Mouse (Mus musculus): Measurements from ENCODE around the gene Mak. TPM values are rescaled to one million over a fixed set of nuclear protein-coding genes. Genes with fewer than 3 reads are reported as not detected.
A peak's percentile ranks its signal among the peaks of the same experiment; 100 is the strongest.

Mak gene
- total and polyA plus RNA-seq, 2 experiments from 2014 or later: 1.9 to 2.3 TPM

DNA sequence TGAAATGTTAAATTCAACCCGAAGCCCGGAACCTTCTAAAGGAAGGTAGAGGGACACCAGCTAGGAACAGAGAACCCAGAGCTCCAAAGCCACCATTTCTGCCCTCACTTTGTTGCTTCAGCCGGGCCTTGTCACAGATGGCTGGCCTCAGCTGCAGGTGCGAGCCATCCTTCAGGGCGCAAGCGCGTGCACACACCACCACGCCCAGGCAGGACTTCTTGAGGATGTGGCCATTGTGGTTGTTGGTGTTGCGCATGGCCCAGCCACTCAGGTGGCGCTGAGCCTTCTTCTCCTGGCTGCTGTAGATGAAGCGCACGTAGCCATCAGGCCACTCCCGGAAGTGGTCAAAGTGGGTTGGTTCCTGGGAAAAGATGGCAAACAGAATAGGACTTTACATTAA, 26.0 kb upstream of the Mak start:
- no peak for DNase-seq
- no peak for TF ChIP-seq CTCF (IDR thresholded peaks at IDR 0.05; ENCODE audit: low read depth)
- Histone ChIP-seq H3K27ac (ENCODE audit: low read depth, low read length) (no peak overlapping the region), H3K9ac (no peak overlapping the region), H3K9me3 (ENCODE audit: low read length) (no peaks in the 10 kb centered on the region), H3K36me3 (ENCODE audit: insufficient read depth) (no peaks in the 10 kb centered on the region), H3K4me3 (ENCODE audit: low read depth, low read length) (no peak overlapping the region), H3K4me2 (ENCODE audit: low read depth) (no peak overlapping the region), H3K4me1 (ENCODE audit: insufficient read depth) (no peaks in the 10 kb centered on the region), H3K27me3 (ENCODE audit: insufficient read depth, low read length) (no peaks in the 10 kb centered on the region)
- 95% methylated on average over 13 of the region's 13 CpGs for WGBS
- no peak for ATAC-seq

DNA sequence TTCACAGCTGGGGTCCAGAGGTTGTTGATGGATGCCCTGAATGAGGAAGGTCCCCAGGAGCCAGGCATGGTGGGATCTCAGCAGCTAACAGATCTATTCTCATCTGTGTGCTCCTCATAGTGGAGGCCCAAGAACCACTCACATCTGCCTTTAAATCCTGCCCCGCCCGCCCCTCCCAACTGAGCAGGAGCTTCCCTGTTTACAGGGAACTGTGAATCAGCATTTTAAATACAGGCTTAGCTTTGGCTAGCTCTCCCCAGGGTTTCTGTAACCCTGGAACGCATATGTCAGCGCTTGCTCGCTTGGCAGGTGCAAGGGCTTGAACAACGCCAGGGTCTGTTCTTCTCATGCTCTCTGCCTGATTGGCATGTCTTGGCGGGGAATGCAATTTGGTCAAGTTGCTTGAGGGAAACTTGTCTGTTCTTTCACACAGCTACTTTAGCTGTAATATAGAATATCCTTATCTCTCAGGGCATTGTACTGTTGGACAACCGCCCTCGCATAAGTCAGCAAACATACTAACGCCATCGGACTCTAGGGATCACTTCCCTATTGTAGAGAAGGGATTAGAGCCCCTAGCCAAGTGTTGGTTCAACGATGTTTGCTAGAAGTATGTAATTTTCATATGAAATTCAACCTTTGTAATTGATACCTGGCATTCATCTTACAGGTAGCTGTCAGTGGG, 24.5 kb upstream of the Mak start:
- H3K4me1 ChIP-seq (ENCODE audit: insufficient read depth): no peaks in the 10 kb centered on the region
- no peaks in the 10 kb centered on the region for H3K9me3 ChIP-seq (ENCODE audit: low read length)
- 64% methylated on average over 12 of the region's 12 CpGs for WGBS
- no peak overlapping the region for H3K27ac ChIP-seq (ENCODE audit: low read depth, low read length)
- TF ChIP-seq CTCF (IDR thresholded peaks at IDR 0.05; ENCODE audit: low read depth): no peak
- ATAC-seq (no peak), DNase-seq (no peak)
- no peak overlapping the region for H3K9ac ChIP-seq
- H3K4me2 ChIP-seq (ENCODE audit: low read depth): no peak overlapping the region
- H3K27me3 ChIP-seq (ENCODE audit: insufficient read depth, low read length): no peaks in the 10 kb centered on the region
- H3K4me3 ChIP-seq (ENCODE audit: low read depth, low read length): no peak overlapping the region
- no peaks in the 10 kb centered on the region for H3K36me3 ChIP-seq (ENCODE audit: insufficient read depth)

- TF ChIP-seq CTCF (IDR thresholded peaks at IDR 0.05; ENCODE audit: low read depth): no peak
- Histone ChIP-seq H3K9ac (no peak overlapping the region), H3K9me3 (ENCODE audit: low read length) (no peaks in the 10 kb centered on the region), H3K4me1 (ENCODE audit: insufficient read depth) (no peaks in the 10 kb centered on the region), H3K27me3 (ENCODE audit: insufficient read depth, low read length) (no peaks in the 10 kb centered on the region), H3K4me3 (ENCODE audit: low read depth, low read length) (no peak overlapping the region), H3K36me3 (ENCODE audit: insufficient read depth) (no peaks in the 10 kb centered on the region), H3K4me2 (ENCODE audit: low read depth) (no peak overlapping the region), H3K27ac (ENCODE audit: low read depth, low read length) (no peak overlapping the region)
- DNase-seq (no peak), ATAC-seq (no peak)
- 96% methylated on average over 2 of the region's 2 CpGs for WGBS
Observed at GRCm38 (mm10) chr13:41100031-41100430, 20.5 kb upstream of the Mak start.

- no peak overlapping the region for H3K9ac ChIP-seq
- DNase-seq (no peak), ATAC-seq (no peak)
- H3K4me3 ChIP-seq (ENCODE audit: low read depth, low read length): no peak overlapping the region
- 88% methylated on average over 15 of the region's 15 CpGs for WGBS
- H3K4me2 ChIP-seq (ENCODE audit: low read depth): no peak overlapping the region
- no peak for TF ChIP-seq CTCF (IDR thresholded peaks at IDR 0.05; ENCODE audit: low read depth)
- no peaks in the 10 kb centered on the region for H3K9me3 ChIP-seq (ENCODE audit: low read length)
- no peaks in the 10 kb centered on the region for H3K36me3 ChIP-seq (ENCODE audit: insufficient read depth)
- no peaks in the 10 kb centered on the region for H3K27me3 ChIP-seq (ENCODE audit: insufficient read depth, low read length)
- H3K27ac ChIP-seq (ENCODE audit: low read depth, low read length): no peak overlapping the region
- H3K4me1 ChIP-seq (ENCODE audit: insufficient read depth): no peaks in the 10 kb centered on the region
Observed at GRCm38 (mm10) chr13:41098325-41098724, 18.8 kb upstream of the Mak start.

- no peak for ATAC-seq
- H3K9ac ChIP-seq: no peak overlapping the region
- TF ChIP-seq CTCF (IDR thresholded peaks at IDR 0.05; ENCODE audit: low read depth): no peak
- no peak overlapping the region for H3K4me3 ChIP-seq (ENCODE audit: low read depth, low read length)
- H3K4me2 ChIP-seq (ENCODE audit: low read depth): no peak overlapping the region
- 87% methylated on average over 16 of the region's 16 CpGs for WGBS
- no peaks in the 10 kb centered on the region for H3K36me3 ChIP-seq (ENCODE audit: insufficient read depth)
- H3K27me3 ChIP-seq (ENCODE audit: insufficient read depth, low read length): no peaks in the 10 kb centered on the region
- H3K27ac ChIP-seq (ENCODE audit: low read depth, low read length): no peak overlapping the region
- no peaks in the 10 kb centered on the region for H3K9me3 ChIP-seq (ENCODE audit: low read length)
- DNase-seq: no peak
- H3K4me1 ChIP-seq (ENCODE audit: insufficient read depth): no peaks in the 10 kb centered on the region
Observed at GRCm38 (mm10) chr13:41097324-41098058, 18.0 kb upstream of the Mak start.

DNA sequence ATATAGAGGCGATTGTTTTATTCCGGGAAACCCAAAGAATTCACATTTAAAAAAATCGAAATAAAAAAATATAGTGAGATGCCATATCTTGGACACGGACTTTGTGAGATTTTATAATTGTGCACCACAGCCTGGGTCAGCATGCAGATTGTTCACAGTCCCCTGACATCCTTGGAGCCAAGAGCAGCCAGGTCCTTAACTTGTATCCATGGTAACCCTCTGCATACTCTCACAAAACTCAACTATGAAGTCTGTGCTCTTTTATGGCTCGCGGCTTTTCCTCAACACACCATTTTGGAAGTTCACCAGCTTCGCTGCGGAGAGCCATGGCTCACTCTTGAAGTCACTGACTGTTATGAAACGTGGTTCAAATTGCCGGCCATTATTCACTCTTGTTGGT, 14.7 kb upstream of the Mak start:
- Histone ChIP-seq H3K27me3 (ENCODE audit: insufficient read depth, low read length) (no peaks in the 10 kb centered on the region), H3K9me3 (ENCODE audit: low read length) (no peaks in the 10 kb centered on the region), H3K9ac (no peak overlapping the region), H3K4me3 (ENCODE audit: low read depth, low read length) (no peak overlapping the region), H3K27ac (ENCODE audit: low read depth, low read length) (no peak overlapping the region), H3K4me2 (ENCODE audit: low read depth) (no peak overlapping the region), H3K4me1 (ENCODE audit: insufficient read depth) (no peaks in the 10 kb centered on the region), H3K36me3 (ENCODE audit: insufficient read depth) (no peaks in the 10 kb centered on the region)
- DNase-seq (no peak), ATAC-seq (peak; percentile 51; the same call in 1 of the 2 replicates)
- TF ChIP-seq CTCF (IDR thresholded peaks at IDR 0.05; ENCODE audit: low read depth): no peak
- 74% methylated on average over 10 of the region's 10 CpGs for WGBS

GRCm38 (mm10) chr13:41091271-41091670, 11.8 kb upstream of the Mak start:
- no peak for TF ChIP-seq CTCF (IDR thresholded peaks at IDR 0.05; ENCODE audit: low read depth)
- ATAC-seq: no peak
- no peaks in the 10 kb centered on the region for H3K4me1 ChIP-seq (ENCODE audit: insufficient read depth)

More at GRCm38 (mm10) chr13:41091271-41091670, 11.8 kb upstream of the Mak start:
- Histone ChIP-seq H3K36me3 (ENCODE audit: insufficient read depth) (no peaks in the 10 kb centered on the region), H3K27ac (ENCODE audit: low read depth, low read length) (no peak overlapping the region), H3K9me3 (ENCODE audit: low read length) (no peaks in the 10 kb centered on the region), H3K4me3 (ENCODE audit: low read depth, low read length) (no peak overlapping the region), H3K27me3 (ENCODE audit: insufficient read depth, low read length) (no peaks in the 10 kb centered on the region), H3K4me2 (ENCODE audit: low read depth) (no peak overlapping the region), H3K9ac (no peak overlapping the region)
- DNase-seq: no peak
- 45% methylated on average over 10 of the region's 10 CpGs for WGBS

Data from forebrain, postnatal 0 days (tissue).